Mouse (Mus musculus) layer of hippocampus, adult 18-20 months (tissue): ENCODE data around the gene Itga11. TPM values are rescaled to one million over a fixed set of nuclear protein-coding genes. Genes with fewer than 3 reads are reported as not detected.

ENCODE experiments used
- DNase-seq, 2 experiments: peaks; one replicate each; pipeline ENCODE4 v3.0.0; 2022; ENCODE audit warnings: low spot score in 2 of 2
- long read RNA-seq: library from polyadenylated mRNA; stranded (forward); transcript quantifications from one replicate; pipeline ENCODE4 v2.0.0, GENCODE M21; 2021
- total RNA-seq, 2 experiments: library from RNA; stranded (reverse); gene quantifications; 2 replicates each; pipeline ENCODE4 v1.2.3; 2021

Gene Itga11
- 1 to 10 TPM; 3.2 to 4.3 TPM for total RNA-seq
- long read RNA-seq, full-length matches to known transcripts = 1 of 4 reads
- long read RNA-seq, partial matches to known transcripts = 0 of 4 reads
- long read RNA-seq, other reads (novel, unspliced or antisense) = 3 of 4 reads

DNA sequence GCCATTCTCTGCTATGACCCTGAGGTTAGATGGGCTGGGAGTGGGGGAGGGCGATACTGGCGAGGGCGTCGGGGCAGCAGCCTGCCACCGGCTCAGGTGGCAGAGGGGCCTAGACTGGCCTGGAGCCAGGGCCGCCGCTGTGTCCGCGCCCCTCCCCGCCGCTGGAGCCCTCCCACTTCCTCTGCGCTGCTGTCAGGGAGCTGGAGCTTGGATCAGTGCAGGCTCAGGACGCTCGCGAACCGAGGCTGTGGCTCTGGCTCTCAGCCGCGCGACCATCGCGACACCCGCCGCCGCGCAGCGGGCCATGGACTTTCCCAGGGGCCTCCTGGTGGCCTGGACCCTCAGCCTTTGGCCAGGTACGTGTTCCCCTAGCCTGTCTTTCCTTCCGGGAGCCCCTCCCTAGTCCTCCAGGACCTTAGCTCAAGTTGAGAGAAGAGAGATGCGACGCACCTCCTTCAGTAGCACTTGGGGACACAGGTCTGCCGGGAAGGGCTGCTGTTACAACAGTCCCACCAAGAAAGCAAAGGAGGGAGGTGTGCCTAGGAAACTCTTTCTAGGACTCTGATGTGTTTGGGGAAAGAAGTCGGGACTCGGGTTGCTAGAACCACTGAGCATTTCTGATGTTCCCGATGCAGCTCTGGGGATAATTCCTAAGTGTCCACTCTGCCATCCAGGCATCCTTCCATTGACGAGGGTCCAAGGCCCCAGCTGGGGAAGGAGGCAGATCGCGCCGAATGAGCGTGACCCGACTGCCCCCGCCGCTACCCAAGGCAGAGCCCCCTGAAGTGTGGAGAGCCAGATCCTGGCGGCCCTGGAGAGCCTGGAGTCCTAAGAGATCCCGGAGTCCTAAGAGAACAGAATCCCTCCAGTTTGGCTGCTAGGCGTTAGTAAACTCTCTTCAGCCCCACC is at the start of gene Itga11:
Gene Itga11, plus strand, starts transcription at position 186 of the 909 bp plus-strand sequence.
- peak; percentile 17 to 19 for DNase-seq

DNA sequence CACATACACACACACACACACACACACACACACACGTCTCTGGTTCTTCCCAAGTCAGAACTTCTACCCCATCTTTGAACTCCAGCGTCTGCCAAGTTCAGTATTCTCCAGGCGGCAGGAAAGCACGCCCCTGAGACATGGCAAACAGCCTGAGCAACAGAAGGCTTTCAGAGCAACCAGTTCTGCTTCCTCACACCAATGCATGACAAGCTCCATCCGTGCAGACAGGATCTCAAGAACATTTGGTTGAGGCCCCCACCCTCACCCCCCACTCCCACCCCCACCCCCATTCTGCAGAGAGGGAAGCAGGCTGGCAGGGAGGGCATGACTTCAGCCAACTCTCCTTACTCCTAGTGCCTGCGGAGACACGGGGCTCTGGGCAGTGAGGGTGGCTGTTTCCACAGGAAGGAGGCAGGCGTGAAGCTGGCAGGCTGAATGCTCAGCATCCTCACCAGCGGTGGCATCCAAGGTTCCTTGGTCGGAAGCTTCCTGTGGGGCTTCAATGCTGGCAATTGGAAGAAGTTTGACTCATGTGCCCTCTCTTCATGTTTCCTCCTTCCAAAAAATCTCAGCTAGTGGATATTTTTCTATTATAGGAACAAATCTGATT is 46.9 kb upstream of the Itga11 start:
- DNase-seq = peak; percentile 56 to 85

DNA sequence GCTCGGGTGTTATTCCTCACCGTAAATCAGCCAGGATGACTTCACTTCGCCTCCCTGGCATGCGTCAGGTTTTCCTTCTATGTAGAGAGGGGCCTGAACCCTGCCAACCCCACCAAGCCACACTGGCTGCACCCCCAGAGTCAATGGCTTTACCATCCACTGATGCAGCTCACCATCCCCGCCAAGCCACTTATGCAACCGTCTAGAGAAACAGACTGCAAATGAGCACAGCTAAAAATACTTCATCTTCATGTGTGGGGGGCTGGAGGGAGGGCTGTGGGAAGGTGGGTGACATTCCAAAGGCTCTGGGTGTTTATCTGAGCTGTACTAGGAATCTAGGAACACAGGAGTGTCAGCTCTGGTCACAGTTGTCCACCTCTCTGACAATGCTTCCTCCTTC is 45.2 kb upstream of the Itga11 start:
- peak; percentile 40 to 81 for DNase-seq

DNA sequence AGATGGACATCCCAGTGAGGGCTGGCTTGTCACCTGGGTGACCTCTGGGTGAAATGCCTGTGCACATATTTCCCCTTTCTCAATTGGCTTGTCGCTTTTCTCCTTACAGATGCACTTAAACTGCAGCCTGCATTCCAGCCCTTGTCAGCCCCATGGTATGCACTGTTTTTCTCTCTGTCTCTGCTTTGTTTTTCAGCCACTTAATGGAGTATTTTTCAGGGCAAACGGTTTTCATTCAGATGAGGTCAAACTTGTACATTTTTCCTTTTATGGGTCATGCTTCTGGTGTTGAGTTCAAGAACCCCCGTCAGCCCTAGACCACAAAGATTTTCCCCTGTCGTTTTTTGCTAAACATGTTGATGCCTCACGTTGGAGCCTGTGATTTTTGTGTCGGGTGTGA is 39.6 kb upstream of the Itga11 start:
- no peak for DNase-seq

DNA sequence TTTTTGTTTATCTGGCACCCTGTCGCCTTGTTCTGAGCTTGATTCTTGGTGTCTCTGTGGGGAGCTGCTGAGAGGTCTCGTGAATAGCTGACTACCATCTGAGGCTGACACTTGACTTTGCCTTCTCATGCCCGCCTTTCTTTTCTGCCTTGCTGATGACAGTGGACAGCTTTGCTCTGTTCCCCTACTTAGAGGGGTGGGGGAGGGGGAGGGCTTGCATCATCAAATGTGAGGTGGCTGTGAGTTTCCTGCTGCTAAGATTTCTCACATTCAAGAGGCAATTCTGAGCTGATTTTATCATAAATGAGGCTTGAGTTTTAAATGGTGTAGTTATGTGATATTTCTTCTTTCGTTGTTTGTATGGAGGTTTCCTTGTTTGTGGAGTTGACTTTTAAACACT is 37.9 kb upstream of the Itga11 start:
- DNase-seq = no peak

DNA sequence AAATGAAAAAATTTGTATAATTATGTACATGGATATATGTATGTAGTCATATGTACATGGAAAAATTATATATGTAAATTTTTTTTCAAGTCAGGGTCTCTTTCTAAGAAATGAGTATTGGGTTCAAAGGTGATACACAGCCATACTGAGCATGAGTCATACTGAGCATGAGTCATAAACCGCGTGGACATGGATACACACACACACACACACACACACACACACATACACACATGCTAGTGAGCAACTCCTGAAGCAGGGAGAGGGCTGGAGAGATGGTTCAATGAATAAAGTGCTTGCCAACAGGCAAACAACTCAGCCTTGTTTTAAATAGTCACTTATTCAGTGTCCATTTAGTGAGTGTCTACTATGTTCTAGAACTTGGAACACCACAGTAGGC is 37.4 kb upstream of the Itga11 start:
- DNase-seq = no peak

DNA sequence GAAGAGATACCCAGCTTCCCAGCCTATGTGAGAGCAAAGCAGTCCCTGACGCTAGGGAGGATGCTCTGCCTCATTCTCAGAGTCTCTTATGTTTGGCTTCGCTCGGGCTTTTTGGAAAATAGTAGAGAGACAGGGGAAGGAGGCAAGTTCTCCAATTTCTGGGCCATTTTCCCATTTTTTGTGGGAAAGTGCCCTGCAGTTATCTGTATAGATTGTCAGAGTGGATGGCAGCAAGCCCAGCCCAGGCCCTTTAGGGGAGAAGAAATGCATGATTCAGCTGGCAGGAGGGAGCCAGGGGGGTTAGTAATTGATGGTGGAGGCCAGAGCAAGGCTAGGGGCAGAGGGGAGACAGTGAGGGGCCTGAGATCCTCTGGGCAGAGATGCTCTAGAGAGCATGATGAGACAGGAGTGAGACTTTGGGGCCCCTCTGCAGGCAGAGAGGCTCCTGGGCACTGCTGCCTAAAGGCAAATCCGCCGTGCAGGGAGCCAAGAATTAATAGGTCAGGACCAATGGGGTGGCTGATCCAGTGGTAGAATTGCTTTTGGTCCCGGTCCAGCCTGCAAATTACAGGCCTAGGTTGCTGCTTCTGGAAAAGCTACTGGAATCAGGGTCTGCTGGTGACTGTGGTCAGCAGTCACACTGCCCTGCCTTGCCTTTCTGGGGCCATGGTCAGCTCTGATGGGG is 31.8 kb upstream of the Itga11 start:
- DNase-seq = no peak

DNA sequence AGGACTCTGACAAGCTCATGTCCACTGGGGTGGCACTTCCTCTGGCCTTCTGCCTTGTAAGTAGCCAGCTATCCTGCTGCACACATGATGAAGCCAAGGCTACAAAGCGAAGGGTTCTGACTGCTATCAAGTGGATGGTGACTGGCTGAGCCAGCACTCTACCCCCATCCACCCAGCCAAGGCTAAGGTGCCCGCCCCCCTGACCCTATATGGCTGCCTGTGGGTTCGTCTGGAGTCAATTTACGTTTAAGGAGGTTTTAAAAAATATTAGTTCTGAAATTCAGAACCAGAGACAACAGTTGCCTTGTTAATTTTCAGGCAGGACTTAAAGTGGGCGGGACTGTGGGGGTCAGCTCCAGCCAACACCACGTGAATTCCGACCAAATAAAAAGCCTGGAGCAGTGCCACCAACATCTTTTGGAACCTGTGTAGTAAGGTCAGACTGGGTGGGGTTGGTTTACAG is 30.9 kb upstream of the Itga11 start:
- DNase-seq = no peak

DNA sequence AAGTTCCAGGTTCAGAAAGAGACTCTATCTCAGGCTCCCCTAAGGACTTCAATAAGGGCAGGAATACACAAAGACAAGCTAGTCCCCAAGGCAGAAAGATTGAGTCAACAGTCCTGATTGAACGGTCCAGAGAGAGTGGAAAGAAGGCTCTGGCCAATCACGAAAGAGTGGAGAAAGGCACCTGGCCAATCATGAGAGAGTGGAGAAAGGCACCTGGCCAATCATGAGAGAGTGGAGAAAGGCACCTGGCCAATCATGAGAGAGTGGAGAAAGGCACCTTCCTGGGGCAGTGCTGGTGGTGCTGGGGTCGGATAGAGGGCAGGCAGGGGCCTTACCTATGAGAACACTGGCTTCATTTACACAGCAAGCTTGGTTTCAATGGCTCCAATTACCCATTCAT is 28.2 kb upstream of the Itga11 start:
- DNase-seq = no peak

DNA sequence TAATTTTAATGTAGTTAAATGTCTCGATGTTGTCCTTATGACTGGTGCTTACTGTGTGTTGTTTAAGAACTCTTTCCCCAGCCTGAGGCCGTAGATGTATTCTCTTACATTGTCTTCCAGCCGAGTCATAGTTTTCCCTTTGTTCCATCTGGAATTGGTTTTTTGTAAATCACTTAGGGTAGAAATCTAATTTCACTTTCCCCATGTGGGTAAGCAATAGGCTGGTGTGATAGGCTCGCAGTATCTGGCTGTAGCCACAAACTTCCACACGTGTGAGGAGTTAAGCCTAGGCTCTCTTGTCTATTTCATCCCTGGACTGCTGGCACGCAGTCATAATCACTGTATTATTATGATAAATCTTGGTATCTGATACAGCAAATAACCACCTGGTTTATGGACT is 26.9 kb upstream of the Itga11 start:
- no peak for DNase-seq

DNA sequence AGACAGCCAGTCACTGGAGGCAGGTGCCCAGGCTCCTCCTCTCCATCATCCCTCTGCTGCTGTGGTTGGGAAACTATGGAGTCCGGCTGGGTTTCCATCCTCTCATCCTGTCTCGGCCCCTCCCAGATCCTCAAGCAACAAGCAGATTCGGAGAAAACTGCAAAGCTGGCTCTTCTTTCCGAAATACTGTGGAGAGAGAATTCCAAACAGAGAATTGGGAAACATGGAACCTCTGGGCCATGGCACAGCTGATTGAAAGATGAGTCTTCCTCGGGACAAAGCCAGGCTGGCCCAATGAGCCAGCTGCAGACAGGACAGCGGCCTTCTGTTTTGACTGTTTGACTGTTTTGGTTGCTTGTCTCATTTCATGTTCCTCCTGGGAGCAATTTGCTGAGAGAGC is 23.3 kb upstream of the Itga11 start:
- no peak for DNase-seq

DNA sequence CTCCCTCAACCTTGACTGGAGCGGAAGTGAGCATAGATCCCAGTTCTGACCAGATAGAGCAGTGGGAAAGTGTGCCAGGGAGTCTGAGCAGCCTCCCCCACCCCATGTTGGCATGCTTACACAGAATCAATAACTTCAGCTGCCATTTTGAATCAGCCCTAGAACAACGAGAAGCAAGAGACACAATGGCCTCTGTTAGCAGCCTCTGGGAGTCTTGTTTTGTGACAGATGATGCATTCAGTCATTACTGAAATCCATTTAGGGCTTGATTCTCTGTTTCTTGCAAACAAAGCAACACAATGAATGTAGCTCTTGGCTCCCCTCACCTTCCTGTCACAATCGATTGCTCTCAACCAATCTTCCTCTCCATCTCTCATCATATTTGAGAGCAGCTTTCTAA is 19.6 kb upstream of the Itga11 start:
- no peak for DNase-seq

DNA sequence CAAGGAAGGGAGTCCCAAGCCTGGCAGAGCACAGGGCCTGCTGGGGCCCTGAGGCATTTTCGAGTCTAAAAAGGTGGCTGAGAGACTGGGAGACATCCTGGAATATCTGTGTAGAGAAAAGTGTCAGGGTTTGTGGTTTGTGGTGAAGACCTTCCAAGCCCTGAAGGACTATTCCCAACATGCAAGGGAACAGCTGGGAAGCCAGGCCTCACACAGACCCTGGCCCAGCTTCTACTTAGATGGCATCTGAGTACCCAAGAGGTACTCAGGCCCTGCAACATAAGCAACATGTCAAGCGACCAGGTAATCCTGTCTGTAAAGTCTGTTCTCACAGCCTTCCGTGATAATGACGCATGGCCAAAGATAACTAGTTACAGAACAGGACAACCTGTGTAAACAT is 18.6 kb upstream of the Itga11 start:
- DNase-seq = no peak

DNA sequence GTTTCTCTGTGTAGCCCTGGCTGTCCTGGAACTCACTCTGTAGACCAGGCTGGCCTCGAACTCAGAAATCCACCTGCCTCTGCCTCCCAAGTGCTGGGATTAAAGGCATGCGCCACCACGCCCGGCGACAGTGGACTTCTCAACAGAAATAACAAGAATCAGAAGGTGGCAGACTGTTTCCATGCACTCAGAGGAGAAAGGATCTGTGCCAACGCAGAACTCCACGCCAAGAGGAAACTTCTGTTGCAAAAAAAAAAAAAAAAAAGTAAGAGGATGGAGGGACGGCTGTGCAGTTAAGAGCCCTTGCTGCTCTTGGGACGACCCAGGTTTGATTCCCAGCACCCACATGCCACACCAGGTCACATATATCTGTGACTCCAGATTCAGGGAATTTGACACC is 16.7 kb upstream of the Itga11 start:
- peak in 1 of 2 experiments; percentile 11 for DNase-seq

DNA sequence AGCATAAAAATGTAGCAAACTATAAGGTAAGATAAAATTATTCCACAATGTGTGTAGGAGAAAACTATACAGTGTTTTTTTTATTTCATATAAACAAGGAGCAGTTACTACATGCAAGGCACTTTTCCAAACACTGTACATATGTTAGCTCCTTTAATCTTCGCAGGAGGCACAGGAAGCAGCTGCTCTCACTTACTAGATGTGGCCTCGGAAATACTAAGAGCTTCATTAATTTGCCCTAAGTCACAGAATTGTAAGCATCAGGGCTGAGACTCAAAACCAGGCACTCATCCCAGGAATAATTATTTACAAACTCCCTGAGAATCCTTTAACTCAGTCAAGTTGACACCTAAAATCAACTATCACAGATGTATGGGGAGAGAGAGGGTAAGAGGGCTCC is 14.2 kb upstream of the Itga11 start:
- DNase-seq = no peak

DNA sequence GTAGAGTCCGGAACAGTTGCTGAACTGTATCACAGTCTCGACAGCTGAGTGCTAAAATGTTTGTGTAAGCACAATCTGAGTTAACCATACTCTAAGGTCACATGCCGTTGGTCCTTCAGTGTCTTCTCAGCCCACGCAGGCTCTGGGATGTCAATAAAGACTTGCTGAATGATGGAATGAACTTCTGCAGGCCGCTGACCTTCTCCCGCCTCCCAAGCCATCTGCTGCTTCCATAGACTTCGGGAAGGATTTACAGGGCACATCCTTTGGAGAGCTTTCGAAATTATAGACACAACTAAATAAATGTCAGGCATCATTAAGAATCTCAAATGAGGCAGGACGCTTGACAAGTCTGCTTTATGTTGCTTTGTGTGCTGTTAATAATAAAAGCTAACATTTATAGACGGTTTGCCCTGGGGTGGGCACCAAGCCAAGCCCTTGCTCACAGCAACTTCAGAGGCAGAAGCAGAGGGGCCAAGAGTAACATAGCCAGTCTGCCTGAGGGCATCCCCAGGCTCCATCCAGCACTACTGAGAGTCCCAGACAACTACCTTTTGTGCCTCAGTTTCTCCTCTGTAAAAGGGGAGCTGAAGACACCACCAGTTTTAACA is 13.4 kb upstream of the Itga11 start:
- DNase-seq = no peak

DNA sequence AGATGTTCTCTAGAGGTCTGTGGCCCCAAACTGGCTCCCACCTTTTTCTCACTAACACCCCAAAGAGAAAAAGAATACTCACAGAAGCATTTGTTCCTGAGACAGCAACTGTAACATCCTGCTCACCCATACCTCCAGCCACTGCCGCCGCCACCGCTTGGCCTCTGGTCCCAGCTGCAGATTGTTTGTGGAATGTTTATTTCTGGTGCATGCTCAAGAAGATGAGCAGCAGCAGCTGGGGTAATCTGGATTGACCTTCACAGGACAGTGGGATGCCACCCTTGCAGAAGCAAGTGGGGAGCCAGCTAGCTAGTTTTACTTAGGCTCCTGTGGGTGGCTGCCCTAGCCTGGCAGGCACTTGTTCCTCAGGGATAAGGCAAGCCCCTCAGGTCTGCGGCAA is 11.7 kb upstream of the Itga11 start:
- DNase-seq = no peak

DNA sequence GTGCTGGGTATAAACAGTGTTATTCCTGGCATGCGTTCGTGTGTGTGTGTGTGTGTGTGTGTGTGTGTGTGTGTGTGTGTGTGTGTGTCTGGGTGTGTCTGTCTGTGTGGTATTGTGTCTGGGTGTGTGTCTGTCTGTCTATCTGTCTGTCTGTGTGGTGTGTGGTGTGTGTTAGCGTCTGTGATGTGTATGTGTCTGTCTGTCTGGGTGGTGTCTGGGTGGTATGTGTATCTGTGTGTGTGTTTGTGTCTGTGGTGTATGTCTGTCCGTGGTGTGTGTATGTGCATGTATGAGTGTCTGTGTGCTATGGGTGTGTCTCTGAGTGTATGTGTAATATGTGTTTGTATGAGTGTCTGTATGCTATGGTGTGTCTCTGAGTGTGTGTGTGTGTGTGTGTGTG is 9.1 kb upstream of the Itga11 start:
- DNase-seq = no peak

DNA sequence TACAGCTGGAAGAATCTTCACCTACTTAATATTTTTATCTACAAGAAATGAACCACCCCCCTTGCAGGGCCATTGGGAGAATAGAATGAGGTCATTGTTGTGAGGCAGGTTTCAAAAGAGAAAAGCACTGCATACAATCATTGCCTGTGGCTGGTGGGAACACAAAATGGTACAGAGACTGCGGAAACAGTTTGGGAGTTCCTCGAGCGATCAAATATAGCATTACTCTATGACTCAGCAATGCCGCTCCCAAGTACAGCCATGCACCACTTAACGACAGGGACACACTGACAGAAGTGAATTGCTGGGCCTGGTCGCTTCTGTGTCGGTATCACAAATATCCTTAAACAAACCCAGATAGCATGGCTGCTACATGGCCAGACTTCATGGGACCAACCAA is 4.4 kb upstream of the Itga11 start:
- DNase-seq = no peak

DNA sequence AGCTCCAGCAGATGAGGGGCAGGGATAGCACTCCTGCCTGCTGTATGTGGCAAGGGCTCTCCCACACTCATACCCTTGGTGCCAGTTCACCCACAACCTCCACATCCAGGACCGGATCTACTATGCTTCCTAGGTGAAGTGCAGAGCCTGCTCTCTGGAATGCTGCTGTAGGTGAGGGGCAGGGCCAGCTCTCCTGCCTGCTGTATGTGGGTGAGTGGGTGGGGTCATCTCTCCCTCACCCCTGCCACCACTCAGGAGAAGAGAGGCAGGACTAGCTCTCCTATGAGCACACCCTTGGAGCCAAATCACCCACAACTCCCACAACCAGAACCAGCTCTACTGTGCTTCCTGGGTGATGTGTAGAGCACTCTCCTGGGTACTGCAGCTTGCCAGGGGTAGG is 2.5 kb upstream of the Itga11 start:
- DNase-seq = no peak

DNA sequence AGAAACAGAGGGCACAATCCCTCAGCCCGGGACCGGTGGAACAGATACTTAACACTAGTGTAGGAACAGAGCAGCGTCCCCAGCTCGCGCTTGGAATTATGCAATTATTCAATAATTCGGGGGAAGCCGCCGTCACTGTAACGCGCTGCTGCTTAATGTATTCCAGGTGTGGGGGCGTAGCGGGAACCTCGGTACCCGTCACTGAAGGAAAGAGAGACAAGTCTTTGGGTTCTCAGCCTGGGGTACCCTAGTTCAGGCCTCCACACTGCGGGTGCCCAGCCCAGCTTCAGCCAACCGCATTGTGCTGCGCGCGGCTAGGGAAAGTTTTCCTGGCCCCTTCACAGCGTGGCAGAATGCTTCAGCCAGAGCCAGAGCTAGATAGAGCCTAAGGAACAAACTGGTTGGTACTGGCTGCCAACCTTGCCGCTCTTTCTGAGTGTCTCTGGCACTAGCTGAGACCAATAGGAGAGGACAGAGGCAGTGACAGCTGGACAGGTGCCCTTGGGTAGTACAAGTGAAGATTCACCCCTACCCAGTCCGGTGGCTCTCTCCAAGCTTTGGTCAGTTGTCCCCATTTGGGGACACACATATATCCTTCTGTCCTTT is 1.0 kb downstream of the Itga11 start:
- DNase-seq = peak; percentile 30 to 66
